Mouse (Mus musculus): Measurements from ENCODE around the gene Dzank1.

The Dzank1 gene

DNA sequence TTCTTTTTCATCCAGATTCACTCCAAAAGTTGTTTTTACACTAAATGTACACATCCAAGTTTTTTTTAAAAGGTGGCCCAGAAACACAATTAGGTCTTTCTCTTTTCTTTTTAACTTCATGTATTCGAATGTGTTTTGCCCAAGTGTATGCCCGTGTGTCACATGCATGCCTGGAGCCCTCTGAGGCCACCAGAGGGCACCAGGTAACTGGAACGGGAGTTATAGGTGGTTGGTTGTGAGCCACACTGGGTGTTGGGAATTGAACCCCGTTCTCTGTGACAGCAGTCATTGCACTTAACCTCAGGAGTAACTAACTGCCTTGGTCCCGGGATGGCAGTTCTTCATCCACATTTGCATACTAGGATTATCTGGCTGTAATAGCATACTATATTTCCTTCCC is 60.0 kb downstream of the Dzank1 start:
- peak; percentile 16 for DNase-seq (ENCODE audit: low read depth, low spot score)

DNA sequence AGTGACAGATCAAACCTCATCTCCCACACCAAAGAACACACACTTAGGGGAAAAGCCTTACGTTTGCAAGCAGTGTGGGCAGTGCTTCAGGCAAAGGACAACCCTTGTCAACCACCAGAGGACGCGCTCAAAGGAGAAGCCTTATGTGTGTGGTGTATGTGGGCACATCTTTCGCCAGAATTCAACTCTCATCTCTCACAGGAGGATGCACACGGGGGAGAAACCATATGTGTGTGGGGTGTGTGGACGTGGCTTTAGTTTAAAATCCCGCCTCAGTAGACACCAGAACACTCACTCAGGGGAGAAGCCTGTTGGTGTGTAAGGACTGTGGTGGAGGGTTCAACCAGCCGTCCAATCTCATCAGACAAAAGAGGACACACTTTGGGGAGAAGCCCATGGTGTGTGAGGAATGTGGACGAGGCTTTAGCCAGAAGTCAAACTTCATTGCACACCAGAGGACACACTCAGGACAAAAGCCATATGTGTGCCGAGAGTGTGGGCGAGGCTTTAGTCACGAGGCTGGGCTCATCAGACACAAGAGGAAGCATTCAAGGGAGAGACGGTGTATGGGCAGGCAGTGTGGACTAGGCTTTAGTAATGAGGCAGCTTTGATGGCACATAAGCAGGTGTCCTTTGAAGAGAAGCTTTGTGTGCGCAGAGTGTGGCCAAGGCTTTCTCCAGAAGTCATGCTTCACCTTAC is 61.2 kb downstream of the Dzank1 start:
- DNase-seq (ENCODE audit: low read depth, low spot score) = no peak

DNA sequence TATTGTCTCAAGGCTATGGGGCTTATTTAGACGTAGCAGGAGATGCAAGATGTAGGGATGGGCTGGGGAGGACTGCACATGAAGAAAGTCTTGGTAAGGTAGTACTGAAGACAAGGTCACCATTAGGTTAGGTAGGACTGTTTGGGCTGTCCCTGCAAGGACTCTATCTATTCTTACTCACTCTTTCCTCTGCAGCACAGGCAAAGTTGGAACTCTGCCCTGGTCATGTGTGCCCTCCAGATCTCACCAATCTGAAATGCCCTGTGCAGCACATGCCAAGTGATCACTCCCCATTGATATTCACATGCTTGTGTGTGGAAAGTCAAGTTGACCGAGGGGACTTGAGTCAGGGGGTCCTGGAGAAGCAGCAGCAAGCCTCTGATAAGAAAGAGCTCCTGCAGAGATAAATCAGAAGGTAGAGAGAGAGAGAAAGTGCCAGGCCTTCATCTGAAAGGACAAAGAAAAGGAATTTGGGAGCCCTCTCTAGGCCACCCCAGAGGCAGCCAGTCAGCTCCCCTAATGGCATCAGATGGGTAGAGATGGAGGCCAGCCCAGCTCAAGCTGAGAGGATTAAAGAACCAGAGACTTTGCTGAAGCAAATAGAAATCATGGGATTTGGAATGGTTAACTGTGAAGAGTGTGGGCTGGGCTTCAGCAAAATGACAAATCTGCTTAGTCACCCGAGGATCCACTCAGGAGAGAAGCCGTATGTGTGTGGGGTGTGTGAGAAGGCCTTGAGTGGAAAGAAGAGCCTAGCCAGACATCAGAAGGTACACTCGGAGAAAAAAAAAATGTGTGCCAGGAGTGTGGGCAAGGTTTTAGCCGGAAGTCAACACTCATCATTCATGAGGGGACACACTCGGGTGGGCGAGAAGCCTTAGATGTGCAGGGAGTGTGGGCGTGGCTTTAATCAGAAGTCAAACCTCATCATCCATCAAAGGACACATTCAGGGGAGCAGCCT is 62.1 kb downstream of the Dzank1 start:
- no peak for DNase-seq (ENCODE audit: low read depth, low spot score)

DNA sequence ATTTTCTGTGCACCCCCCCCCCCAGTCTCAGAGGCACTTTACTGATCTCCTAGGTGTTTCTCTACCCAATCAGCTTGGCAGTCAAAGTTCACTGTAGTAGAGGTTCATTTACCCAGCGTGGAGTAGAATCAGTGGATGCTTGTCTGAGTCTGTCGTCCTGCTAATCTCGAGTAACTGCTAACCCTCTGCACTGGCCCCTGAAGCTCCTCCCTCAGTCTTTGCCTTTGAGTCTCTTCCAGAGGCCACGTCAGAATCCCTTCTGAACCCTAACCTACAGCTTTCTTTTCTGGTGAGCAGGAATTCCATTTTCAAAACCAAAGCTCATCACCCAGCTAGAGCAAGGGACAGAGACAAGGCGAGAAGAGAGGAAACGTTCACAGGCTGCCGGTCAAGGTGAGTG is 63.0 kb downstream of the Dzank1 start:
- DNase-seq (ENCODE audit: low read depth, low spot score) = no peak

DNA sequence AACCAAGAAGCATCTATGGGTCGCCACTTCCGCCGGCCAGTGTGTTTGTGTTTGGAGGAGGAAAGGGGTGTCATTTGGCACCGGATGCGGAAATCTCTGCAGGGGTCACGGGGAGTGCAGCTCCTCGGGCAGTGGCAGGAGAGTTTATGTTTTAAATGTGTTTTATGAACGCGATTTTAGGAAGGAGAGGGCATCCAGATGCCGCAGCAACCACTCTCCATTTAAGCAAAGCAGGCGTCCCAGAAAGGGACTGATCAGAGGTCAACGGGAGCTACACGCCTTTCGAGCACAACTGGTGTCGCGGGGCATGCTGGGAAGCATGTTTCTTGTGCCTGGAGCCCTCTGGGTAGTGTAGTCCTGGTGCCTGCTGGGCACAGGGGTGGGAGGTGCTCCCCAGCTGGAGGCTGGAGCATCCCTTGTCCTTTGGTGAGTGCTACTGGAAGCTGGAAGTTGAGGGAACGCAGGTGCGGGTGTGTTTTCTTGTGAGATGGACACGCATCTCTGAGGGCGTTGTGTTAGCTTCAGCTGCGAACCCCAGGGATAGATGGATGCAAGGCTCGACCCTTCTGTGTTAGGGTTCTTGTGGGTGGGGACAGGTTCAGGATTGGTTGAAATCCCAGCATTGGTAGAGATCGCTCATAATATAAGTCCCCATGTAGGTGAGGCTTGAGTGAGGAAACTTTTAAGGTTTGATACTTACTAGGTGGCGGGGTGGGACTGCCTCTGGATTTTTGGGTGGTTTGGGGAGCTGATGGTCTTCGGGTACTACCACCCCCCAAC is 68.0 kb downstream of the Dzank1 start:
- peak; percentile 56 for DNase-seq (ENCODE audit: low read depth, low spot score)

DNA sequence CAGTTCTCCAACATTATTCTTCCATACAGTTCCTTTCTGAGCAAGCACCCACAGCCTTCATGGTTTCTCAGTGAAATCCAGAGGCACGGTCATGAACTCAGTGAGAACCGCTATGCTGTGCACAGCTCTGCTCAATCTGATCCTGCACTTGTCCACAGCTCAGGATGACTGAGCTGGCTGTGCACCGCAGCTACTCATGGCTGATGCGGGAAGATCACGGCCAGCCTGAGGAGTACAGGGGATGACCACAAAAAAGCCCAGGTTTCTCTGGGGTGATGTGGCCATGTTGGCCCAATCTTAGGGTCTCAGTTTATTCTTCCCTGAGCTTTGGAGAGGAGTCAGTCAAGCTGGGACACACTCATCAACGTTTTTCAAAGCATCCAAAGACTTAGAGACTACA is 68.9 kb downstream of the Dzank1 start:
- DNase-seq (ENCODE audit: low read depth, low spot score) = no peak

DNA sequence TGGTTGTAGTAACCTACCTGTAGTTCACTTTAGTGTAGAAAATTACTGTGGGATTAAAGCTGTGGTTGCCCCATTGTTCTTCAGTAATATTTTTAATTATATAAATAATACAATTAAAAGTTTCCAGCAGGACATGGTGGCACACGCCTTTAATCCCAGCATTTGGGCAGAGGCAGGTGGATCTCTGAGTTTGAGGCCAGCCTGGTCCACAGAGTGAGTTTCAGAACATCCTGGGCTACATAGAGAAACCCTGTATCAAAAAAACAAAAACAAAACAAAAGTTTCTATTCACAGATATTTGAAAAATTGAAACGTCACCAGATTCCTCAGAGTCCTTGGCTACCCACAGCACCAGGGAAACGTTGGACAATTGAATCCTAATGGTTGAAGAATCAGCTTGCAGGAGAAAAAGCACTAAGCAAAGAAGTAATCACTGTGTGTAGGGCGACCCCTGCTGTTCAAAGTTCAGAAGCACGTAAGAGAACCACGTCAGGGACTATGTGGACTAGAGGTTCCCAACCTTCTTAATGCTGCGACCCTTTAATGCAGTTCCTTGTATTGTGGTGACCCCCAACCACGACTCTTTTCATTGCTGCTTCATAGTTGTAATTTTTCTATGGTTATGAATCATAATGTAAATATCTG is 74.7 kb downstream of the Dzank1 start:
- DNase-seq (ENCODE audit: low read depth, low spot score) = peak; percentile 68

DNA sequence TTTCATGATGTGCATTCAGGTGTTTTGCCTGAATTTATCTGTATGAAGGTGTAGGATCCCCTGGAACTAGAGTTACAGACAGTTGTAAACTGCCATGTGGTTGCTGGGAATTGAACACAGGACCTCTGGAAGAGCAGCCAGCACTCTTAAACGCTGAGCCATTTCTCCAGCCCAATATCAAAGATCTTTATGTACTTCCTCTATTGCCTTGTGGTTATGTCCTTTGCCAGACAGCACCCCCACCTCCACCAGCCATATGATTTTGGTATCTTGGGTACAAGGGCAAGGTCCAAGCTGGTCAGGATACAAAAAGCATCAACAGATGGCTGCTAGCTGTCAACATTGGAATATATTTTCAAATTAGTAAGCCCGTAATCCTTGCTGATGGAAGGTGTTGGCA is 76.8 kb downstream of the Dzank1 start:
- no peak for DNase-seq (ENCODE audit: low read depth, low spot score)

DNA sequence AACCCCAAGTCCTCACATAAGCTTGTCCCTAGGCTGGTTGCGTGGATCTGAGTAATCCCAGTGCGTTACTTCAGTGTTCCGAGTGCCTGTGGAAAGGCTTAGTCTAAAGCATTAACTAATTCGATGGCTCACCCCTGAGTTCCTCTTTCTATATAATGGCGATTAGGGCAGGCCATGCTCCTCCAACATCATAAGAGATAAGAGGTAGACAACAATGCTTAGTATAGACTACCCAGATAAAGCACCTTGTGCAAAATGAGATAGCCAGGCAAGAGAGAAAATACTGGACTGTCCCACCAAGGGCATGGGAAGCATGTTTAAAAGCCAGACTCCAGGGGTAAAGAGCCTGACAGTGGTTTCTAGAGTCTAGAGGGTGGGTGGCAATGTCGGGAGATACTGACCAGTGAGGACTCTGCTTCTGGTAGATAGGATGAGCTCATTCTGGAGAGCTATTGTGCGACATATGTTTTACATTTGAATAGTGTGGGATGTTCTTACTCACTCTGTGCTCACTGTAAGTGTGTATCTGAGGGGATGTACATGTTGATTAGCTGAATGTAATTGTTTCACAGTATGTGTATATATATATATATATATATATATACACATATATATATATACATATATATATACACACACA is 80.7 kb downstream of the Dzank1 start:
- no peak for DNase-seq (ENCODE audit: low read depth, low spot score)

DNA sequence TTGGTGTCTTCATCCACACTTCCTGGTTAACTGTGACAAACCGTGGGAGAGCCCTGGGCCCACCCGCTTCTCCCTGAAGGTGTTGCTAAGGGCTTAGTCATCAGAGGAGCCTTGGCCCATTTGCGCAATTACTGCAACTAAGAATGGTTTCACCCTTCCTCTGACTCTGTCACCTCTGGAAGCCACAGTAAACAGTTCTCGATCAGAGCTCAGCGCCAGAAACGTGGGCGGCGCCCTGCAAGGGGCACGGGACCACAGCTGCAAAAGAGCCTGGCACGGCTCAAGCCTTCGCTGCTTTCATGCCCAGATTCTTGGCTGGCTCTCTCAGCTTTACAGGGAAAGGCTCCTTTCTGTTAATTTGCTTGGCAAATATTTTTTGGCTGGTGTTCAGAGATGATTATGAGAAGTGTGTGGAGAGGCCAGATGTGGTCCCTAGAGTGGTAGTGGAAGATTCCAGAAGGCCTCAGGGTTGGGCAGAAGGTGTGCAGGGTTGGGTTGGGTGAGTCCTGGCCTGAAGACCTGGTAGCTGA is 85.8 kb downstream of the Dzank1 start:
- peak; percentile 37 for DNase-seq (ENCODE audit: low read depth, low spot score)

DNA sequence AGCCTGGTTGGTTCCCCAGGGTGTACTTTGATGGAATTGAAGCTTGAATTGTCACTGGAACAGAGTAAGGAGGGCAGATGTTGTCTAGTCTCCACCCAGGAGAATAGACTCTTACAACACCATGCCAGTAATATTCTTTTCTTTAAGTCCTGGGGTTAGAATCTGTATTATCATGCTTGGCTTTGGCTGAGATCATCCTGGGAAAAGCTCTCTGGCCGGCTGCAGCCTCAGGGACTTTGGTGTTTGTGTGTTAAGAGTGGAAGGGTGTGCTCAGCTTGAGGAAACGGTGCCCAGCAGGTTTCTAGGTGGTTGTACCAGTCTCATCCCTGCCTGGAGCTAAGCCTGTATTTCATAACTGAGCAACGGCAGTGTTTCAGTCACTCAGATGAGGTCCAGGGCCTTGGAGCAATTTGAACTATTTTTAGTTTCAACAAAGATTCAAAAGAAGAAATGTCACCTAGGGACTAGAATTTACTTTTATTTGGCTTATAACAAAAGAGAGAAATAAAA is 88.0 kb downstream of the Dzank1 start:
- DNase-seq (ENCODE audit: low read depth, low spot score) = no peak

DNA sequence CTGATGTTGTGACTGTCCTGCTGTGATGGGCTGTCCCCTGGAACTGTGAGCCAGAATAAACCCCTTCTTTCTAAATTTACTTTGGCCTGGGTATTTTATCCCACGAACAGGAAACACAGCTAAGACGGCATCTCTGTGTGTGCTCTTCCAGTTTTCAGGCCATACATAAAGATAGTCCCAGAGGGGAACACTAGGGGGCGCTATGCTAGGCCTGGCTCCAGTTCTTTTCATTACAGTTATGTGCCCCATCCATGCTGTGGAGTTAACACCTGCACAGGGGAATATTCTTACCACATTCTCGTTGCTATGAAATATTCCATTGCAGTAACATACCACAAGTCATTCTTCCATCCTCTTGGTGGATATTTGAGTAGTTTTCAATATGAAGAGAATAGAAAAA is 88.8 kb downstream of the Dzank1 start:
- no peak for DNase-seq (ENCODE audit: low read depth, low spot score)

DNA sequence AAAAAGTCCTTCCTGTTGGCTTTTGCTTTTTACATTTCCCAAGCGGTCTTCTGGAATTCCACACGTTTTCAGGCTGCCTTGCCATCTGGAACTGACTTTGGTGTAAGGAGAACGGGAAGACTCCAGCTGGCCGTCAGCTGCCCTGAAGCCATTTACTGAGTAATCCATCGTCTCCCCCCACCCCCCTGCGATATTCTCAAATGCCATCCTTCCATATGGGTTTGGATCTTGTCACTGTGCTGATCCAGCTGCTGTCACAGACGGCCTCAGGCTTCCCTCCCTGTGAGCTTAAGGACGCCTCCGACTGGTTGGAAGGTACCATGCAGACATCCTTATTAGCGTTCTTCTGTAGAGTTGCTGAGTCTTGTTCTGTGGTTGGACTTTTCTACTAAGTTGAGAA is 91.5 kb downstream of the Dzank1 start:
- DNase-seq (ENCODE audit: low read depth, low spot score) = no peak

DNA sequence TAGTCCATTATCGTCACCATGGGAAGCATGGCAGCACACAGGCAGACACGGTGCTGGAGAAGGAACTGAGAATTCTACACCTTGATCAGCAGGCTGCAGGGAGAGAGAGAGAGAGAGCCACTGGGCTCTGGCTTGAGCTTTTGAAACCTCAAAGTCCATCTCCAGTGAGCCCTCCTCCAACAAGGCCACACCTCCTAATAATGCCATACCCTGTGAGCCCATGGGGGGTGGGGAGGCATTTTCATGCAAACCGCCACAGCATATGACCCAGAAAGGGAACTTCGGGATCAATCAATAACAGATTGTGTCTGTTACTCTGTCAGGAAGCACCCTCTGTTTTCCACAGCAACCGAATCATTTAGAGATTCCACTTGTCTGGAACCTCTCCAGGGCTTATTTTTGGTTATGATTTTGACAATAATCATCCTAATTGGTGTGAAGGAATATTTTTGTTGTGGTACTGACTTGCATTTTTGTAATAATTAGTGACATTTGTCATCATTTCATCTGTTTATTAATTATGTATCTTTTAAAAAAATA is 95.9 kb downstream of the Dzank1 start:
- no peak for DNase-seq (ENCODE audit: low read depth, low spot score)

DNA sequence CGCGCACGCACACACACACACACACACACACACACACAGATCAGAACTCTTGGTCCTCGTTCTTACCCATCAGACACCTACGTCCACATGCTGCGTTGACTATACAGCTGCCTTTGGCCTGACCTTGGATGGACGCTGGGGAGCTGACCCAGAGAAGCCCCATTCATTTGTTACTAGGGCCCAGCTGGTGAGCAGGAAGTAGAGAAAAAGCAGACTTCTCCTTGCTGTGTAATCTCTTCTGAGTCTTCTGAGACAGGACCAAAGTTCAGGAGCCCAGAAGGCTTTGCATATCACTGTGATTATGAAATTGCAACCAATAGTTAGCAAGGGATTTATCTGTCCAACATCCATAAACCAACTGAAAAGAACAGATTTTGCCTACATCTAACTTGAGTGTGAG is 98.0 kb downstream of the Dzank1 start:
- DNase-seq (ENCODE audit: low read depth, low spot score) = no peak

DNA sequence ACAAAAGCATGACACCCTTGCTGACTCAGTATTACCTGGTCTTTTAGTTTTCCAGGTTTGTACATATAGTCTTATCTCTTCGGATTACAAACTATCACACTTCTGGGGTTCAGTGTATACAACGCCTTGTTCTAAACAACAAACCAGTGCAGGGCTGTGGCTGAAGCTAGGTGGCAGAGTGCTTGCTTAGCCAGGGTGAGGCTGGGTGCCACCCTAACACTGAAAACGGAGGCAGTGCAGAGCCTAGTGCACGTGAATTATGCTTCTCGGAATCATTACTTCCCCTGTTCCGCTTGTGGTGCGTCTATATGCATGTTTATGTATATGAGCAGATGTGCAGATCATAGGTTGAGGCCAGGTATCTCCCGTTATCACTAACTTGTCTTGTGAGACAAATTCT is 98.6 kb downstream of the Dzank1 start:
- no peak for DNase-seq (ENCODE audit: low read depth, low spot score)

DNA sequence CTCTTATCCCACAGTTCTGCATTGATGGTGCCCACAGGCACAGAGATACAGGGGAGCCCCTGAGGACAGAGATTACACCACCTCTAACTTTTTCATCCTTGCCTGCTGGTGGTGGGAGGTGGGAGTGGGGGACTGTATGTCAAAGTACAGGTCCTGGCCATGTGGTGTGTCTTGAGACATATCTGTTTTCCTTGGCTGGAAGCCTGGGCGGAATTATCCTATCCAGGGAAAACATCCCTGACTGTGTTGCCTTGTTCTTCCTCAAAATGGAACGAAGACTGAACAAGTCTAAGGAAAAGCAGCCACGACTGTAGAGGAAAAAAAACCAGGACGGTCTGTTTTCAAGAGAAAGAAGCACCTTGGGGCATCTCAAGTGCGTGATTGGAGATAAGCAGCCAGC is 99.4 kb downstream of the Dzank1 start:
- DNase-seq (ENCODE audit: low read depth, low spot score) = no peak

DNA sequence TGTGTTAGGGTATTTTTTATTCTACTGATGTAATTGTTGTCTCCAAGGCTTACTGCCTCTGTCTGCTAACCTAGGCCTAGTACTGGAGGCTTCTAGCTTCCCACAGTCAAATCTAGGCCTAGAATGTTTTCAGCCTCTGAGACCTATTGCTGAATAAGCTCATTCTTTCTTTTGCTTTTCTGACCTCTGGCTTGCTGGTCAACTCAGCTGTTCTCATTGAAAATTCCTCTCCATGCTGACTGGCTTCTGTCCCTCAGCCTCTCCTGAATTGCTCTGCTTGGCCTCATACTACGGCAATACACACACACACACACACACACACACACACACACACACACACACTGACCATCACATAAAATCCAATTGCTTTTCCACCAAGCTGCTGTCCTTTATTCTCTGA is 101.5 kb downstream of the Dzank1 start:
- no peak for DNase-seq (ENCODE audit: low read depth, low spot score)

DNA sequence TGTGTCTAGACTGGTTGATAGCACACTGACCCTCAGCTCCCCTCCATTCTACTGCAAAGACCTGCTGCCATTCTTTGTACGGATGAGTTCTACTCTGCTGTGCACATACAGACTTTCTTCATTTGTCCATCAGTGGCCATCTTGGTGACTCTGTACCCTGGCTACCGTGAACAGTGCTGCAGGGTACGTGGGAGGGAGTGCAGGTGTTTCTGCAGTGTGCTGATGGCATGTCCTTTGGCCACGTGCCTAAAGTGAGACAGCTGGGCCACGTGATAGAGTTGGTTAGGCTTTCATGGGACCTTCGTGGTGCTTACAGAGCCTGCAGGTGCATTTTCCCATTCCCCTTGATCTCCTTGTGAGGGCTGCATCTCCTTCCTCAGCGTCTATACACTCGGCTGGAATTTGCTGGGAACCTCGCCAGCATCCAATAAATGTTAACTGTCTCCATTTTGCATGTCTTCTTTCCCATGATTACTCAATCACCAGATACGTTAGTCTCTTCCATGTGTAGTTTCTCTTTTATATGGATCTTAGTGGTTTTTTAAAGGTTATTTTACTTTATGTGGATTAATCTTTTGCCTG is 105.0 kb downstream of the Dzank1 start:
- no peak for DNase-seq (ENCODE audit: low read depth, low spot score)
